Mouse (Mus musculus) cortical plate, adult 2 months (tissue): ENCODE results near the gene Cgnl1.

Experiments used
- CTCF ChIP-seq: fragments of 200-500 bp; IDR thresholded peaks from 2 replicates; pipeline ENCODE4 v1.5.1; 2011; ENCODE audit warnings: mild to moderate bottlenecking, control low read depth, low read length; ENCODE audit not compliant: insufficient read depth; ENCODE audit errors: extremely low read depth
- POLR2A ChIP-seq: fragments of 200-500 bp; IDR thresholded peaks from 2 replicates; pipeline ENCODE4 v1.6.1; 2011; ENCODE audit warnings: mild to moderate bottlenecking, low read length, control low read depth; ENCODE audit not compliant: insufficient read depth; ENCODE audit errors: extremely low read depth

- TF ChIP-seq CTCF (no peak), POLR2A (no peak)
Measured at GRCm38 (mm10) chr9:71659681-71660080, 111.7 kb downstream of the Cgnl1 start.
